Mouse (Mus musculus) erythroblast, embryonic 14.5 days (primary cell): ENCODE measurements at regions not wholly inside any gene's neighbourhood (a gene's known extent, or its start where the extent isn't known, plus 50 kb on each side); places are given as distances from the start of the nearest gene placed in this dataset.

Experiments
- GATA1 ChIP-seq: IDR thresholded peaks from 2 replicates; pipeline ENCODE4 v1.6.1; 2012; ENCODE audit warnings: low read length, inconsistent platforms, mixed read lengths
- TAL1 ChIP-seq: IDR thresholded peaks from 3 replicates; pipeline ENCODE4 v1.6.1; 2012; ENCODE audit warnings: low read length, inconsistent platforms, mixed read lengths

DNA sequence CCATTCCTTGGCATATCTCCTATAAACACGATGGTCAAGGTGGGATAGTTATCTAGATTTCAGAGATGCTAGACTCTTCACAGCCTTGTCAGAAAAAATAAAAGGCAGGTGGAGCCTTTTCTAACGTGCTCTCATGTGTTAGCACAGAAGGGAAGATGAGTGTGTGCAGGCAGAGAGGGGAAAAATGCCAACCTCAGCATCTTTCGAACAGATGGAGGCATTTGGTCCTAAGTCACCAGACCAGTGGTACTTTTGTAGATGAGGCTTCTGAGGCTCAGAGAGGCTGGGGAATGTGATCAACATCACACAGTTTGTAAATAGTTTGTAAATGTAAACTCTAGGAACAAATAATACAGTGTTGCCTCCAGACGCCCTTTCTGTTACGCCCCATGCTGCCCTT, 50.9 kb upstream of the Ankrd55 start:
- no peak for TF ChIP-seq GATA1
- no peak for TF ChIP-seq TAL1
